In the genomic region with DNA sequence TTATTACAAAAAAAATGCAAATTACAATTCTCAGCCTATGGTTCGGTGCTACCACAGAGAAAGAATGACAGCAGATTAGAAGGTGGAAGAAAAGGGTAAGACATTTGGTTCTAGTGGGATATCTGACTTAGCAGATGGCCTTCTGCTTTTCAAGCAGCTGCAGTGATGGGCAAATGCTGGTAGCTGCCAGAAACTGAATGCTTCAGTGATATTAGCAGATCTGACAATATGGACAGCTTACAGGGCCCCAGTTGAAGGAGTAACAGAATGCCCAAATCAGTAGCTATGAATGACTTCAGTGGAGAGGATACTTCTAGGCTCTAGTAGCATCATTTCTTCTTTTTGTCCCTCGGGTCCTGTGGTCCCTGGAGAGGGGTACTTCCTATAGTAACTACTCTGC, we compare ENCODE assay signal across 19 mouse cellular contexts.
DNase-seq lines count a peak whose midpoint lies in the region; ATAC-seq lines count a peak whose summit lies in the region.
"Had no signal": no experiment of that assay in that cellular context is flagged by ENCODE, and none has a peak within 500 bp of the region (broad histone marks: within the 10 kb centered on the region; RNA-seq: fewer than 3 reads in every experiment).

No protein-coding gene starts in this region.

- no peaks in the 10 kb centered on the region for H3K9me3 ChIP-seq in heart, embryonic 10.5 days
- no peaks in the 10 kb centered on the region for H3K9me3 ChIP-seq in kidney, embryonic 16.5 days (ENCODE audit: low read length)
- H3K9me3 ChIP-seq: embryonic facial prominence, embryonic 13.5 days; heart, embryonic 12.5 days had no signal

- no peak overlapping the region for H3K9ac ChIP-seq in kidney, embryonic 16.5 days (replicated peaks; ENCODE audit: low read length)
- H3K9ac ChIP-seq: embryonic facial prominence, embryonic 13.5 days; heart, embryonic 12.5 days had no signal

- no peak for ATAC-seq in kidney, embryonic 16.5 days (ENCODE audit: low FRiP score, low TSS enrichment)
- ATAC-seq: activated CD4-positive, CD25-positive, alpha-beta regulatory T cell, adult 4 months; forebrain, embryonic 14.5 days; hindbrain, embryonic 16.5 days had no signal

- H3K27me3 ChIP-seq in heart, embryonic 10.5 days (ENCODE audit: insufficient read depth, poor library complexity, severe bottlenecking): no peaks in the 10 kb centered on the region
- peaks cover 4% of the 10 kb centered on the region; the same call in 1 of the 2 replicates for H3K27me3 ChIP-seq in kidney, embryonic 16.5 days (ENCODE audit: insufficient read depth, low read length)
- H3K27me3 ChIP-seq: heart, embryonic 12.5 days had no signal

- DNase-seq in left cerebral cortex, postnatal 4 days: peak; percentile 12
- no peak for DNase-seq in left cerebral cortex, postnatal 10 days (ENCODE audit: extremely low spot score in 1 of 2, low spot score in 2 of 2)
- peak; percentile 16 for DNase-seq in cerebellum, adult 11 months
- DNase-seq in cerebellum, adult 9-10 months: peak; percentile 60
- DNase-seq in cerebellum, postnatal 25 days: peak; percentile 16 to 35
- DNase-seq in kidney, adult 11 months: no peak
- no peak for DNase-seq in heart, embryonic 10.5 days (ENCODE audit: low spot score)
- DNase-seq: adrenal gland, adult 2 months; adrenal gland, postnatal 25 days; gastrocnemius, postnatal 10 days; heart, adult 2 months; heart, postnatal 36 days; kidney, adult 18-20 months had no signal

- no peak overlapping the region for H3K27ac ChIP-seq in heart, embryonic 10.5 days
- H3K27ac ChIP-seq in kidney, embryonic 16.5 days (ENCODE audit: low read length): no peak overlapping the region
- H3K27ac ChIP-seq: embryonic facial prominence, embryonic 13.5 days; heart, adult 2 months had no signal

- H3K4me1 ChIP-seq in heart, embryonic 10.5 days: no peaks in the 10 kb centered on the region
- no peaks in the 10 kb centered on the region for H3K4me1 ChIP-seq in kidney, embryonic 16.5 days (ENCODE audit: insufficient read depth, low read length)
- H3K4me1 ChIP-seq: embryonic facial prominence, embryonic 13.5 days; heart, embryonic 12.5 days had no signal

- intact Hi-C loops in left cerebral cortex, postnatal 4 days (cut with DNase I): no loop called here
- intact Hi-C loops in left cerebral cortex, postnatal 10 days (cut with DNase I): loop anchor here (10.0 kb wide), 1 partner anchor 189 kb away; no protein-coding TSS in a partner anchor

- 64% methylated on average over 2 of the region's 2 CpGs for WGBS in heart, embryonic 10.5 days
- 81% methylated on average over 2 of the region's 2 CpGs for WGBS in kidney, embryonic 16.5 days

- H3K4me3 ChIP-seq in heart, embryonic 10.5 days: no peak overlapping the region
- no peak overlapping the region for H3K4me3 ChIP-seq in kidney, embryonic 16.5 days (ENCODE audit: low read length)
- H3K4me3 ChIP-seq: embryonic facial prominence, embryonic 13.5 days; heart, adult 2 months; heart, embryonic 12.5 days had no signal

- H3K36me3 ChIP-seq in heart, embryonic 10.5 days: no peaks in the 10 kb centered on the region
- no peaks in the 10 kb centered on the region for H3K36me3 ChIP-seq in kidney, embryonic 16.5 days (ENCODE audit: insufficient read depth, low read length)
- H3K36me3 ChIP-seq: embryonic facial prominence, embryonic 13.5 days; heart, embryonic 12.5 days had no signal

- no peak overlapping the region for H3K4me2 ChIP-seq in kidney, embryonic 16.5 days (replicated peaks; ENCODE audit: low read depth, low read length)
- H3K4me2 ChIP-seq: embryonic facial prominence, embryonic 13.5 days; heart, embryonic 12.5 days had no signal

Comparison
In these comparisons a context has a peak if more than half of its experiments do, and no peak if none do; other contexts are left out.
1. DNase-seq: peak in left cerebral cortex, postnatal 4 days (single experiment), cerebellum, adult 11 months (single experiment), cerebellum, adult 9-10 months (single experiment) and cerebellum, postnatal 25 days (2 of 2); none in left cerebral cortex, postnatal 10 days (0 of 2), kidney, adult 11 months (single experiment) and heart, embryonic 10.5 days (single experiment).